Mouse (Mus musculus) midbrain, postnatal 0 days (tissue): ENCODE results near the gene Zfp281. TPM values are rescaled to one million over a fixed set of nuclear protein-coding genes. Genes with fewer than 3 reads are reported as not detected.

Source experiments
- ATAC-seq: fragments of 200-750 bp; cut with Nextera tagmentation; 2 replicates; pipeline ENCODE4 v1.8.0; 2017; ENCODE audit warnings: moderate number of reproducible peaks, mild to moderate bottlenecking, moderate TSS enrichment, moderate library complexity; ENCODE audit not compliant: low FRiP score
- DNase-seq: peaks from one replicate; pipeline ENCODE4 v3.0.0-alpha.2; 2015; ENCODE audit warnings: low spot score
- H3K27ac ChIP-seq: fragments of 300-500 bp; sonication (generic); 2 replicates; pipeline ENCODE4 v1.5.1; 2014; ENCODE audit warnings: low read depth, mild to moderate bottlenecking, low read length, mixed read lengths
- H3K27me3 ChIP-seq: fragments of 300-500 bp; sonication (generic); 2 replicates; pipeline ENCODE4 v1.6.1; 2014; ENCODE audit warnings: low read length, control low read depth, mixed read lengths; ENCODE audit not compliant: insufficient read depth
- H3K36me3 ChIP-seq: fragments of 300-500 bp; sonication (generic); 2 replicates; pipeline ENCODE4 v1.6.1; 2014; ENCODE audit warnings: low read length, control low read depth, mixed read lengths; ENCODE audit not compliant: insufficient read depth
- H3K4me1 ChIP-seq: fragments of 300-500 bp; sonication (generic); 2 replicates; pipeline ENCODE4 v1.6.1; 2014; ENCODE audit warnings: mild to moderate bottlenecking, control low read depth, antibody characterized with exemption, low read length, mixed read lengths; ENCODE audit not compliant: insufficient read depth
- H3K4me2 ChIP-seq: fragments of 300-500 bp; sonication (generic); 2 replicates; pipeline ENCODE4 v1.6.1; 2014; ENCODE audit warnings: low read depth, mild to moderate bottlenecking, low read length, mixed read lengths; ENCODE audit not compliant: poor library complexity, severe bottlenecking
- H3K4me3 ChIP-seq: fragments of 300-500 bp; sonication (generic); 2 replicates; pipeline ENCODE4 v1.5.1; 2014; ENCODE audit warnings: low read depth, mild to moderate bottlenecking, low read length, moderate library complexity
- H3K9ac ChIP-seq: fragments of 300-500 bp; sonication (generic); replicated peaks from 2 replicates; pipeline ENCODE4 v1.6.1; 2014; ENCODE audit warnings: mild to moderate bottlenecking, low read length, moderate library complexity, mixed read lengths; ENCODE audit not compliant: poor library complexity, severe bottlenecking
- H3K9me3 ChIP-seq: fragments of 300-500 bp; sonication (generic); 2 replicates; pipeline ENCODE4 v1.6.1; 2016; ENCODE audit warnings: low read length, control low read depth
- CTCF ChIP-seq: IDR thresholded peaks from 2 replicates; pipeline ENCODE4 v1.5.1; 2016; ENCODE audit warnings: antibody characterized with exemption, mild to moderate bottlenecking
- WGBS: fragments of 180-500 bp; shearing (Covaris S2); extraction: QIAGEN DNeasy Blood & Tissue Kit; methylation state at CpG from one replicate; pipeline ENCODE4 v1.1.7; 2014; 5-methylcytosine and 5-hydroxymethylcytosine counted together
- polyA plus RNA-seq: library from polyadenylated mRNA; unstranded; fragments of >200 nt; fragmentation: Nextera tagmentation; extraction: Ambion mirVana; gene quantifications from 2 replicates; pipeline ENCODE4 v1.2.1, GENCODE M21; 2015
- total RNA-seq: library from RNA; depleted of rRNA; stranded (reverse); fragments of >200 nt; gene quantifications from 2 replicates; pipeline ENCODE4 v1.2.3, GENCODE M21; 2014

Zfp281 gene
- total and polyA plus RNA-seq, 2 experiments from 2014 or later = 22.1 to 31.2 TPM

DNA sequence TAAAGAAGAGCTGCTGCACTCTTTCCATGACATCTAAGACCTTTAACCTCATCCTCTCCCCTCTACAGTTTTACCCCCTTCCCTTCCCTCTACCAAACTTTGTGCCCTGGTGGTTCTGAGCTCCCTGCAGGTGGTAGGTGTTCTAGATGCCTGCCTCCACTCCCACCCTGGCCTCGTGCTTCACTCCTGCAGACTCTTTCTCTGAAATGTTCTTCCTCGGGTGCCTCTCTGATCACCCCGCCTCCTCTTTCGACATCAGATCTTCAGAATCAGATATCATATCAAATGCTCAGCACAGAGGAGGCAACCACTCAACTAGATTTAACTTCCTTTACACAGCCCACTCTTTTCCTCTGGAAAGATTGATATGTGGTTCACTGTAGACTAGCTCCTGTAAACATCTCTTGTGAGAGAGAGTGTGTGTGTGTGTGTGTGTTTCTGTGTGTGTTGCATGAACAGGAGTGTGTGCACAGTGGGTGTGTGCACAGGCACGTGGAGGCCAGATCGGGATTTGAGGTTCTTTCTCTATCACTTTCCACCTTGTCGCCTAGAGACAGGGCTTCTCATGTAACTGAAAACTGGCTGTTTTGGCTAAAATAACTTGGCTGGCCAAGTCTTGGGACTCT, 7.4 kb upstream of the Zfp281 start:
- Histone ChIP-seq H3K9me3 (no peaks in the 10 kb centered on the region), H3K27ac (no peak overlapping the region), H3K36me3 (no peaks in the 10 kb centered on the region), H3K4me3 (no peak overlapping the region), H3K4me2 (no peak overlapping the region), H3K9ac (no peak overlapping the region), H3K4me1 (no peaks in the 10 kb centered on the region), H3K27me3 (no peaks in the 10 kb centered on the region; the same call in 1 of the 2 replicates)
- WGBS = 82% methylated on average over 7 of the region's 7 CpGs
- DNase-seq (no peak), ATAC-seq (no peak)
- TF ChIP-seq CTCF = no peak

DNA sequence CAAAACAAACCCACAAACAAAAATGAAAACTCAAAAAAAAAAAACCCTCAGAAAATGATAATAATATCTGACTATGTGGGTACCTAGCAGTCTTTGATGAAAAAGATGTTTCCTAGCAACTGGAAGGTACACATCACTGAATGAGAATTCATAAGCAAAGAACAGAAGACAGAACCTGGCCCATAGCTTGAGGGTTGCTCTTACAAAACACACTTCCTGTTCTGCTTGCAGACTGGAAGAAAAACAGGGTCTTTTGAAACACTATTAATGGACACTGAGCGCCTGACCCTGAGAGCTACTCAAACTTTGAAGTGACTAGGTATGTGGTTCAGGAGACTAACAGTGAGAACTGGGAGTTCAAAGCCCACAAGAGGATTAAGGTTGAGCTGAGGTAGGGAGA, 6.1 kb upstream of the Zfp281 start:
- Histone ChIP-seq H3K27me3 (no peaks in the 10 kb centered on the region; the same call in 1 of the 2 replicates), H3K36me3 (no peaks in the 10 kb centered on the region), H3K27ac (no peak overlapping the region), H3K9me3 (no peaks in the 10 kb centered on the region), H3K9ac (no peak overlapping the region), H3K4me2 (no peak overlapping the region), H3K4me3 (no peak overlapping the region), H3K4me1 (no peaks in the 10 kb centered on the region)
- no peak for TF ChIP-seq CTCF
- ATAC-seq (no peak), DNase-seq (no peak)
- WGBS = 87% methylated on average over 1 of the region's 1 CpGs

DNA sequence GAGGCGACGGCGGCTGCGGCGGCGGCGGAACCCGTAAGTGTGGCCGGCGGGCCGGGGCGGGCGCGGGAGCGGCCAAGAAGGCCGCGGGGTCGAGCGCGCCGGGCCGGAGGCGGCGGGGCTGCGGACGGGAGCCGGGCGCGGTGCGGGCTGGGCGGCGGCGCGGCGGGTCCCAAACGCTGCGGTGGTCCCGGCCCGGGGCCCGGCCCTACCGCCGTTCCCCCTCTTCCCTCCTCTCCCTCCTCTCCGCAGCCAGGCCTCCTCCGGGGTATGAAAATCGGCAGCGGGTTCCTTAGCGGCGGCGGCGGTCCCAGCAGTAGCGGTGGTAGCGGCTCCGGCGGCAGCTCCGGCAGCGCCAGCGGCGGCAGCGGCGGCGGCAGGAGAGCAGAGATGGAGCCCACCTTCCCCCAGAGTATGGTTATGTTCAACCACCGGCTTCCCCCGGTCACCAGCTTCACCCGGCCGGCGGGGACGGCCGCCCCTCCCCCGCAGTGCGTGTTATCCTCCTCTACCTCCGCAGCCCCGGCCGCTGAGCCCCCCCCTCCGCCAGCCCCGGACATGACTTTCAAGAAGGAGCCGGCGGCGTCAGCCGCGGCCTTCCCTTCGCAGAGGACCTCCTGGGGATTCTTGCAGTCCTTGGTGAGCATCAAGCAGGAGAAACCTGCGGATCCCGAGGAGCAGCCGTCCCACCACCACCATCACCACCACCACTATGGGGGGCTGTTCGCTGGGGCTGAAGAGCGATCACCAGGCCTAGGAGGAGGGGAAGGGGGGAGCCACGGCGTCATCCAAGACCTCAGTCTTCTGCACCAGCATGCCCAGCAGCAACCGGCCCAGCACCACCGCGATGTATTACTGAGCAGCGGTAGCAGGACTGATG, 556 bp downstream of the Zfp281 start:
- Histone ChIP-seq H3K4me2 (peak overlapping the region; percentile 58), H3K36me3 (peaks cover 5% of the 10 kb centered on the region; the same call in 1 of the 2 replicates), H3K9me3 (no peaks in the 10 kb centered on the region), H3K27me3 (no peaks in the 10 kb centered on the region), H3K27ac (peak overlapping the region; percentile 91), H3K4me3 (peak overlapping the region; percentile 64), H3K4me1 (peaks cover 15% of the 10 kb centered on the region), H3K9ac (peak overlapping the region; percentile 77)
- WGBS = 1% methylated on average over 63 of the region's 92 CpGs
- ATAC-seq = peak; percentile 71
- peak; percentile 37 for DNase-seq
- peak; percentile 54 for TF ChIP-seq CTCF

DNA sequence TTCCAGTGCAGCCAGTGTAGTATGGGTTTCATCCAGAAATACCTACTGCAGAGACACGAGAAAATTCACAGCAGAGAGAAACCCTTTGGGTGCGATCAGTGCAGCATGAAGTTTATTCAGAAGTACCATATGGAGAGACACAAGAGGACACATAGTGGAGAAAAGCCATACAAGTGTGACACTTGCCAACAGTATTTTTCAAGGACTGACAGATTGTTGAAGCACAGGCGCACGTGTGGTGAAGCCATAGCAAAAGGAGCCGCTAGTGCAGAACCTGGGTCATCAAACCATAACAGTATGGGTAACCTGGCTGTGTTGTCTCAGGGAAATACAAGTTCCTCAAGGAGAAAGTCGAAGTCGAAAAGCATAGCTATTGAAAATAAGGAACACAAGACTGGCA, 1.4 kb downstream of the Zfp281 start:
- peak overlapping the region; percentile 58 for H3K4me2 ChIP-seq
- no peak for TF ChIP-seq CTCF
- no peaks in the 10 kb centered on the region for H3K9me3 ChIP-seq
- H3K36me3 ChIP-seq = peaks cover 5% of the 10 kb centered on the region; the same call in 1 of the 2 replicates
- 87% methylated on average over 7 of the region's 7 CpGs for WGBS
- peaks cover 15% of the 10 kb centered on the region for H3K4me1 ChIP-seq
- H3K4me3 ChIP-seq = peak overlapping the region; percentile 64
- no peaks in the 10 kb centered on the region for H3K27me3 ChIP-seq
- no peak for DNase-seq
- no peak for ATAC-seq
- no peak overlapping the region; the same call in 1 of the 2 replicates for H3K27ac ChIP-seq
- H3K9ac ChIP-seq = peak overlapping the region; percentile 77

DNA sequence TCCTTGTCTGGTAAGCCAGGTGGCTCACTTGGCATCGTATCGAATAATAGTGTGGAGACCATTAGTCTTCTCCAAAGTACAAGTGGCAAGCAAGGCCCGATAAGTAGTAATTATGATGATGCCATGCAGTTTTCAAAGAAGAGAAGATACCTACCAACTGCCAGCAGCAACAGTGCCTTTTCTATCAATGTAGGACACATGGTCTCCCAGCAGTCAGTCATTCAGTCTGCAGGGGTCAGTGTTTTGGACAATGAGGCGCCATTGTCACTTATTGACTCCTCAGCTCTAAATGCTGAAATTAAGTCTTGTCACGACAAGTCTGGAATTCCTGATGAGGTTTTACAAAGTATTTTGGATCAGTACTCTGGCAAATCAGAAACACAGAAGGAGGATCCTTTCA, 2.1 kb downstream of the Zfp281 start:
- Histone ChIP-seq H3K27ac (no peak overlapping the region), H3K27me3 (no peaks in the 10 kb centered on the region), H3K4me3 (no peak overlapping the region), H3K9ac (no peak overlapping the region), H3K4me2 (no peak overlapping the region), H3K36me3 (peaks cover 5% of the 10 kb centered on the region; the same call in 1 of the 2 replicates), H3K4me1 (peaks cover 15% of the 10 kb centered on the region), H3K9me3 (no peaks in the 10 kb centered on the region)
- ATAC-seq (no peak), DNase-seq (no peak)
- no peak for TF ChIP-seq CTCF
- 89% methylated on average over 5 of the region's 5 CpGs for WGBS

DNA sequence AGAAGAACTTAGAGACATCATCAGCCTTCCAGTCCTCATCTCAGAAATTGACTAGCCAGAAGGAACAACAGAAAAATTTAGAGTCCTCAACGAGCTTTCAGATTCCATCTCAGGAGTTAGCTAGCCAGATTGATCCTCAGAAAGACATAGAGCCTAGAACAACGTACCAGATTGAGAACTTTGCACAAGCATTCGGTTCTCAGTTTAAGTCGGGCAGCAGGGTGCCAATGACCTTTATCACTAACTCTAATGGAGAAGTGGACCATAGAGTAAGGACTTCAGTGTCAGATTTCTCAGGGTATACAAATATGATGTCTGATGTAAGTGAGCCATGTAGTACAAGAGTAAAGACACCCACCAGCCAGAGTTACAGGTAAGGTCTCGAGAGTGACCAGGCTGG, 2.9 kb downstream of the Zfp281 start:
- Histone ChIP-seq H3K27me3 (no peaks in the 10 kb centered on the region), H3K9ac (no peak overlapping the region), H3K4me2 (peak overlapping the region; percentile 13; the same call in 1 of the 2 replicates), H3K36me3 (peaks cover 5% of the 10 kb centered on the region; the same call in 1 of the 2 replicates), H3K4me1 (peaks cover 15% of the 10 kb centered on the region), H3K27ac (no peak overlapping the region), H3K9me3 (no peaks in the 10 kb centered on the region), H3K4me3 (no peak overlapping the region)
- 83% methylated on average over 5 of the region's 5 CpGs for WGBS
- TF ChIP-seq CTCF = no peak
- DNase-seq (no peak), ATAC-seq (no peak)
